Mouse (Mus musculus): ENCODE measurements at regions not wholly inside any gene's neighbourhood (a gene's known extent, or its start where the extent isn't known, plus 50 kb on each side); places are given as distances from the start of the nearest gene placed in this dataset.
A peak's percentile ranks its signal among the peaks of the same experiment; 100 is the strongest.

DNA sequence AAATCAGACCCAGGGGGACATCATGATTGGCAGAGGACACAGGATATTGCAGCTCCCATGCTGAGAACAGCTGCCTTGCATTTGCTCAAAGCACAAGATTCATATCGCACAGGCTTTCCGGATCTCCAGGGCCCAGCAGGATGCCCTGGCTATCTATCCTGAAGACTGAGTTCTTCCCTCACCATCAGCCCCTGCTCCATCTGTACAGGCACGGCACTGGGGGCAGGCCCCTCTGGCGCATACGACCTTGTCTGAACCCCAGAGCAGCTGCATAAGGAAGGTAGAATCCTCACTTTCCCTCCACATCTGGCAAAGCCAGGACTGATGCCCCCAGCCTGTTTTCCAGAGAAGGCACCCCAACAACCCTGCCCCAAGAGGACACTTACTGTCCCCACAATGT lies 266.8 kb downstream of the Tns1 start:
- no peak for DNase-seq (ENCODE audit: low read depth, low spot score)

DNA sequence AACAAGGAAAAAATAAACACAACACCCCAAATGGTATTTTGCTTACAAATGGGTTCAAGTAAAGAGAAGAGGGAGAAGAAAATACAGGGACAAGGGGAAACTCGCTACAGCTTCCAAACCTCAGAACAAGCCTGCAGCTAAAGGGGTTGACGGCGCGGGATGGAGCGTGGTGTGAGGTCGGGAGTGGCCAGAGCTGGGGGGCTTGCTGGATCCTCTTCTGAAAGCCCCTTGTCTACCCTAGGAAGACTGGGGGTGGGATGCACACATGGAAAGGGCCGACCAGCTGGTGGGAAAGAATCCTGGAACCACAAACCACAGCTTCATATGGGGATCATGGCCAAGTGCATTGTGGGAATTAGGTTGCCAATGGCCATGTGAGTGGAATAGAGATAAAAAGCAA lies 267.4 kb downstream of the Tns1 start:
- DNase-seq (ENCODE audit: low read depth, low spot score): no peak

DNA sequence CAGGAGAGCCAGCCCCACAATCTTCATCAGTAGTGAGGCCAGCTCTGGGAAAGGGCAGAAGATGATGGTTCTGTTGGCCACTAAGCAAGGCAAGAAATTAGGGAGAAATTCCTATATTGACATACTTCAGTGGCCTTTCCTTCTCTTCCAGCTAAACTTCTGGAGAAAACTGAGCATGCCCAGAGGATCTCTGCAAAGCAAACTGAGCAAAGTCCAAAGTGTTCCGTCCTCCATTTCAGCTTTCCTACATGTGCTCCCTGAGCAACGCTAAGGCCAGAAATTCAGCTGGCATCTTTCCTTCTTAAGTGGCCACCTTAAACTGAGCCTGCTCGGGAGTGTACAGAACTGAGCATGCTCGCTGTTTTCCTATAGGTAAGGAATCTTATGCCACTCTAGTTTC lies 268.9 kb downstream of the Tns1 start:
- DNase-seq (ENCODE audit: low read depth, low spot score): no peak

DNA sequence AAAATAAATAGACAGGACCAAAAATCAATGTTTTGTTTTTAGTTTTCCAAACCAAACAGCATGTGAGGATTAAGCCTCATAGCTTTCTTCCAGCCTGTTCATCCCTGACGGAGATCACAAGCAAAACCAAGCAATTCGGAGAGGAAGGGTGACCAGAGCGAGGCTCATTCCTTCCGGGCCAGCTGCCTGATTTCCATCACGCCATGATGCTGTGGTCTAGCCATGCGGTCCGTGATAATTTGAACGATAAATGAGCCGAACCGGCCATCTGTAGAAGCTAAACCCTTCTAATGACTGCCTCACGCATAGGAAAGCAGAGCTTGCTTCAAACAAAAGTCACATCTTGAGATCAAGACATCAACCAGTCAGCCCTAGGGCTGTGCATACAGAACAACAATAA lies 270.4 kb downstream of the Tns1 start:
- no peak for DNase-seq (ENCODE audit: low read depth, low spot score)

DNA sequence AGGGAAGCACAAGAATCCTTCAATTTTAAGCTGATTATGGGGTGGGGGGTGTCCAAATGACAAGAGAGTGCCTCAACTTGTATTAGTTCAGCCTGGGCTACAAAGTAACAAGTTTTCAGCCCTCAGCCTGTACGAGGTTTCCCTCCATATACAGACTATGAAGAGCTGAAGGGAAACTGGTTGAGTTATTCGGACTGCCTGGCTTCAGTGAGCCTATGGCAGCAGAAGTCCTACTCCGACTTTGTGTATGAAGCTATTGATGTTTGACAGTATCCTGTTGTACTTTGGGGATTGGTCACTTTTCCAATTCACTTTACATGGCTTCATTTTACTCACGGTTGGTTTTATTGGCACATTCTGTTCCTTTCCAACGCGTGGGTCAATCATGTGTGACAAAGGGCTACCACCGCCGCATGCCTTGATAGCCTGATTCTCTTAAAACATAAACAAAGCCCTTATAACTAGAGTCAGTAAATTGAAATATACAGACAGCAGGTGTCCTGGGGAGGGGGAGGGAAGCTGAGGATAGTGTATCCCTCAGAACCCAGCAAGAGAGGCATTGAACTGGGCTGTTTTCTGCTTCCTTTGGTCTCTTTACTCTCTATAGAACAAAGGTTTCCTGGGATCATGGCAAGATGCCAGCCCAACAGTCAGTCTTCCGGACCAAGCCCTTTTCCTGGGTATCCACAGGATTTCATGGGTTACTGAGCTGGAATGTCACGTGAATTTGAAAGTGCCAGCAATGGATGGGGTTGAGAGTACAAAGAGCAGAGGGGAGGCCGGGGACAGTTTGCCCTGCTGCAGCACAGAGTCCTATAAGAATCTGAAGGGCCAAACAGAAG lies 273.9 kb downstream of the Tns1 start:
- DNase-seq (ENCODE audit: low read depth, low spot score): no peak

DNA sequence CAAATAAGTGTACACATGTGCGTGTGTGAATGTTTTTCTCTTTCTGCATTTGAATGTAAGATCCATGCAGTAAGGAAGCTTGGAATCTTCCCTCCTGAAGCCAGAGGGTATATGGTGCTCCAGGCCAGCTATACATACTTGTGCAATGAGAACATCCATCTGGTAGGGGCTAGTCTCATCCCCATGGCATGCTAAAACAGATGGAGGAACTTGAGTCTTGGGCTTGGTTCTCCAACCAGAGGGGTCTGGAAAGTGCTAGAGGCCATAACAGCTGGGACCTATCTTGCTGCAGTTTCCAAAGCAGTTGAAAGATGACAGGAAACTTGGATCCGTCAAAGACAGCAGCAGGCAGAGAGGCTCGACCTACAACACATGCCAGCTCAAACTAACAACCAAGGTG lies 275.9 kb downstream of the Tns1 start:
- no peak for DNase-seq (ENCODE audit: low read depth, low spot score)

DNA sequence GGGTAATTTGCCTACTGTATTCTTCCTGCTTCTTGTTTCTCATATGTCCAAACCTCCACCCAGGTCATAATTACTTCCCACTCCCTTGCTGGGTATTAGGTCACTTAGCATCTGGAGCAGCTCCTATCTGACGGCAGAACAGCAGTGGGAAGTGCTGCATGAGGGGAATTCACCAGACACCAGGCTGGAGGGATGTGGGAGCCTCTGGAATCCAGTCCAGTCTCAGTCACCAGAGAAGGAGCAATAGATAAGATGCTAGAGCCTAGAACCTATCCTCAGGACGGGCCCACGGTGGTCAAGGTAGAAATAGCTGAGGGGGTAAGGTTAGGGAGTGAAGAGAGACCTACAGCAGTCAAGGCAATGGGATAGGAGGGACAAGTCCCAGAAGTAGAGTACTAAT lies 277.1 kb downstream of the Tns1 start:
- DNase-seq (ENCODE audit: low read depth, low spot score): no peak

DNA sequence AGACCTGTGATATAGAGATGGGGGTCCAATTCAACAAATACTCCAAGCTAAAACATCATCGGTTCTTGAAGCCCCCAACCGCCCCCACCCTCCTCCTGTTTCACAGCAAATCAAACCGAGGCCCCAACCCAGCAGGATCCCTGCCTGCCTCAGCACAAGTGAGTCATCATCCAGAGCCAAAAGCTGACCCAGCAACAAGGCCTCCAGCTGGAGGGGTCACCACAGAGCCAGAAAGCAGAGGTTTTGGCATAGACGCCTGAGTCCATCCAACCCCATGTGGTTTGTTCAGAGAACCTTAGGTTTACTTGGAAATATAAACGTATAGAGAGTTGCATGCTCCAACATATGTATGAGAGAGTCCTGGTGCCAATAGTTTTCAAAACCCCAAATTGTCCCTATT lies 279.1 kb downstream of the Tns1 start:
- DNase-seq (ENCODE audit: low read depth, low spot score): no peak

DNA sequence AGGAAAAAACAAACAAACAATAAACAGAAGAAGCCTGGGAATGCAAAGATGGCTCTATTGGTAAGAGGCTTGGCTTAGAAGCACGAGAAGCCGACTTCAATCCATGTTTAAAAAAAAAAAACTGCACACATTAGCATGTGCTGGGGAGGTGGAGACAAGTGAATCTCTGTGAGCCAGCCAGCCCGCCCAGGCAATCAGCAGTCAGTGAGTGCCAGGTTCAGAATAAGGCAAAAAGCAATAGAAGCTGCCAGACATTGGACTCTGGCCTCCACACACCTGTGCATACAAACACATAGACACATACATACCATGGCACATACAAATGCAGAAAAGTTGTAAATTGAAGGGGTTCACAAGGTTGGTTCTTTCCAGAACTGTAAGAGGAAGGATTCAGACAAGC lies 279.7 kb downstream of the Tns1 start:
- DNase-seq (ENCODE audit: low read depth, low spot score): no peak

DNA sequence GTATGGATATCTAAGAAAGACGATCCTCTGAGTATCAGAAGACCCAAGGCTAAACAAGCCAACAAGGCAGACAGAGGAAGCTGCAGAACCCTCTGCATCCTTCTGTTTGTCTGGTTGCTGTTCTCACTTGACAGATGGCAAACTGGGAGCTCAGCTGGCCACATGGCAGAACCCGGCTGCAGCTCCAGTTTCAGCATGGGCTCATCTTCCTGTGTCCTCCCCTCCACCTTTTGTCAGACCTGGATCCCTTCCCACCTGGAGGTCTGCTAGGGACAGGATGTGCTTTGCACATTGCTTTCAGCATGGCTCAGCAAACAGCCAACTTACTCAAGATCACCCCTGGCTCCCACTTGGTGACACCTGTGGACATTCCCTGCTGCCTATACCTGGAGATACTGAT lies 284.9 kb downstream of the Tns1 start:
- no peak for DNase-seq (ENCODE audit: low read depth, low spot score)

DNA sequence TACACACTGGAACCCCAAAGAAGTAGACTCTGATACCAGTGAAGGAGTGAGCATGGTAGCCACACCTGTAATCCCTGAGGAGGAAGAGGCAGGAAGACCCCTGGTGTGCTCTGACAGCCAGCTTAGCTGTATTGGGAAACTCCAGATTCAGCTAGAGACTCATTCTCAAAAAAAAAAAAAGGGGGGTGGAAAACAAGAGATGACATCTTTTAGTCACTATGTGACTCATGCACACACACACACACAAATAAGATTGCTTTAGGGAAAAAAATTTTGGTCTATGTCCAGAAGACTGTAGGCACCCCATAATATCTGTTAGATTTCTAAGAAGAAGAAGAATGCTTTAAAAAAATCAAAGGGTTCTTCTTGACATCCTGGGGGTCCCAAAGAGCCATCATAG lies 287.6 kb downstream of the Tns1 start:
- no peak for DNase-seq (ENCODE audit: low read depth, low spot score)

DNA sequence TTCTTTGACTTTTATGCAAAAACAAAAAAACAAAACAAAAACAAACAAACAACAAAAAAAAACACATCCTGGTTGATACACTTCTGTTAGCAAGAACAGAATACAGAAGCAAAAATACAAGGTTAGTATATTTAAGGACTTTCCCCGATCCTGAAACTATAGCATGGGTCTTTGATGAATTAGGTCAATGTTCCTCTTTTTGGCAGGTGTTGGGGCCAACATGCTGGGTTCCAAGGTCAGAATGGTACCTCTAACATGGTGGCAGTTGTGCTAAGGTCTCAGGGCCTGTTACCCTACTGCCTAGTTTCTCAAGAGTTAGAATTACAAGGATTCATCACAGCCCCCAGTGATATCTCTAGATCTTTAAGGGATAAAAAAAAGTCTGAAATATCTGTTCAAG lies 289.7 kb downstream of the Tns1 start:
- no peak for DNase-seq (ENCODE audit: low read depth, low spot score)

DNA sequence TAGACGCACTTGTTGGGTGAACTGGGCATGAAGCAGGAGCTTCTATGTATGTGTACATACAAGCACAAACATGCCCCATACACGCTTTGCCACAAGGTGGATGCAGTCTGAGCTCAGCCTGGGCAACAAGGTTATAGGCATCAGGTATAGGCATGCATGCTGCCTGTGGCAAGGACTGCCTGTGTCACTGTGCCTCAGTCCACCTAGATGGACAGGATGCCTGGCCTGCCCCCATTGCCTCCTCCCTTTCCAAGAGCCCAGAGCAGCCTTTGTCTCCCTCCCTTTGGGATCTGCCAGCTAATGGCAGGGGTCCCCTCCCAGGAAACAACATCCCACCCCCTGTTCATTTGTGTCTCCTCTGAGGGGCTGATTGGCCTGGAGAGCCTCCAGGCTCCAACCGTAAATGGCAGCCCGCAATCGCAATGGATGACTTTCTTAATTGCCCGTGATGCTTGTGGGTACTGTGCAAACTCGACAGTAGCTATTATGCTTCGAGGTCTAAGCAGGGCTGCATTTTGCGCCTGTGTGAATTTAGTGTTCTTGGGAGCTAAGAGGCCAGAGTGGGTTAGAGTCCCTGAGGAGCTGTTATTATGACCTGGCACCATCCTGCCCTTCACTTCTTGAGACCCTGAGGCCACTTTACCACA lies 293.6 kb downstream of the Tns1 start:
- no peak for DNase-seq (ENCODE audit: low read depth, low spot score)

DNA sequence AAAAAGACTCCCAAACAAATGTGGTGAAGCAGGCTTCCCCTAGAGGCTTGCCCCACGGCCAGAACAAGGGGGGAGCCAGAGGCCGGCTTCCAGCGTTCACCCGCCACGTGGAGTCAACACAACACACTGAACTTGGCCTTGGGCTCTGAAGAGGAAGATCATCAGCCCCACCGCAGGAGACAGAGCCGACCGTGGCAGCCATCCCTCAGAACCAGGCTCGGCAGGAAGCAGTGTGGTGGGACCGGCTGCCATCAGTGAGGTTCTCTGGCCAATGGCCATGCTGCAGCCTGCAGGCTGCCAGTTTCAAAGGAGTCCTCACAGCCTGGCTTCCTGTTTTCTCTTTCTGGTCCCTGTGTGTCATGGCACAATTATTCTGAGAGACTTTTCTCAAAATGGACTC lies 295.3 kb downstream of the Tns1 start:
- no peak for DNase-seq (ENCODE audit: low read depth, low spot score)

DNA sequence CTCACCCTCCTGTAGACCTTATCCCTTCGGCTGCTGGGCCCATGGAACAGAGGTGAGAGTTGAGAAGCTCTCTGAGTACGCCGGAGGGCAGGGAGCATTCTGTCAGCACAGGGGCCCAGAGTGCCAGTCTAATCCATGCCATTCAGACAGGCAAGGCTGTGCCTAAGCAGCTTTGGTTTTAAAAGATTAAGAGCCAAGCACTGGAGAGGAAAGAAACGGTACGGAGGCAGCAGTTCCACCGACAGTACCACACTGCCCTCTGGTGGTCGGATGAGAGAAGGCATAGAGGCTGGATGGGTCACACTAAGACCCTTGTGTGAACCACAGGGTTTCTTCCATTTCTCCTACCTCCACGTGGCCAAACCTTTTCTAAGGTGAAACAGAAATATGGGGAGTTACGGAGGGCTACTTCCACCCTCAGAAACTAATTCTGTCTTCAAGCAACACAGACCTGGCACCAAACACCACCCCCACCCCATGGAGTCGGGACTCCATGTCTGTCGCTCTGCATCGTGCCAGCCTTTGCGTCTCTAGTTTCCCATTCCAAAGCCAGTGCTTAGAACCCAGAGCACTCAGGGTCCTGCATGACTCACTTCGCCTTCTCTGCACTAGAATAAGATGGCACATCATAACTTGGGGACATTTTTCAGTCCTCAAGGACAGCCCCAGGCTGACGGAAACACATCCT lies 297.9 kb downstream of the Tns1 start:
- peak; percentile 46 for DNase-seq (ENCODE audit: low read depth, low spot score)

DNA sequence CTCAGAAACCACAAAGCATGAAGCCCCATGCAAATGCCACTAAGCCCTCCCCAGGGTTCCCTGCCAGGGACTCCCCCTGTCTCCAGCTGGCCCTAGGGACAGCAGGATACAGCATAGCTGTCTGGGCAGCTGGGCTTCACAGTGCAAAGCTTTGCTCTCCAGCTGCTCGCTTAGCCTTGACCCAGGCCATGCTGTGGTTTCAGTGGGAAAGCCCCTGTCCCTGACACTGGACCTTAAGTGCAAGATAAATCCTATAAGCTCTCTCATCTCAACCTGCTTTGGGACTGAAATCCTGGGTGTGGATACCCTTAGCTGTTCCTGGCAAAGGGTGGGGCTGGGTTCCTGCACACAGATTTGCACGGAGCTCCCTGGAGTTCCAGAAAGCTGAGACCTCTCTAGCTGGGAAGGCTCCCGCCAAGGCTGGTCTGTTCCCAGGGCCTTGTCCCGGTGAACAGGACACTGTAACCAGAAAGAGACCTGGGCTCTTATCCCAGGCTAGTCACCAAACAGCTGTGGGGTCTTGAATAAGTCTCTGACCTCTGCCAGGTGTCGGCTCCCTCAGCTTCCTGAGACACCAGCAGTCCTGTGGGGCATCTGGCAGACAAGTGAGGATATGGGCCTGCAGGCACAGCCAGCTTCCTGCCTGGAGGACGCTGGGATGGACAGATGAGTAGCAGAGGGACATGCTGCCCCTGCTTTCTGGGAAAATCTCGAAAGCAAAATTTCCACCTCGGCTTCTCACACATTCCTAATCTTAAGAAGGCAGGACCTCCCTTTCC lies 299.7 kb downstream of the Tns1 start:
- DNase-seq (ENCODE audit: low read depth, low spot score): no peak

DNA sequence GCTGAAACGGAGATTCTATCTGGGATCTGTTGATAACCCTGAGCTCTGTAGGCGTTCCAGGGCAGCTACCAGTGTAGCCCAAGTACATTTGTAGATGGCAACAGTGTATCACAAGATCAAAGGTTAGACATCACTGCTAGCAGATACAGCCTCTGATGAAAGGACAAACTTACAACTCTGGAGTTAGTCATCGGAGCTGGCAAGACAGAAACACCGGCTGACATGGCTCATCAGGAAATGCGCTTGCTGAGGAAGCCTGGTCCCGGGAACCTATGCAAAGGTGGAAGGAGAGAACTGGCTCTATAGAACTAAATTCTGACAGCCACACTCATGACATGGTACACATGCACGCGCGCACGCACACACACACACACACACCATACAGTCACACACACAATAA lies 300.5 kb downstream of the Tns1 start:
- DNase-seq (ENCODE audit: low read depth, low spot score): no peak

DNA sequence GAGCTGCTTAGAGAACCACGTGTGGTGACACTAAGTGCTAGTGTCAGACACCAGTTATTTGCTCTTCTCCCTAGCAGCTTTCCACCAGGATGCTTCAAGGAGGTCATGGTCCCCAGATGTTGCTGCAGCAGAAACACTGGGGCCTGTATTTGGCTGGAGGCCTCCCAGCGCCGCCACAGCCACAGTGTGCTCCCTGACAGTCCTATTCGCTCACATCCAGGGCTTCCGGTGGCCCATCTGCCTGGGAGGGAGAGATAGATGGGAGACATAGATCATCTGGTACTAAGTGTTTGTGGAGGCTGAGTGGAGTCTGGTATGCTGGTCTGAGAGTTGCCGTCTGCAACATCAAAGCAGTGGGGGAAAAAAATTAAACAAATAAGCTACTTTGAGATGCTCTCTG lies 301.6 kb downstream of the Tns1 start:
- no peak for DNase-seq (ENCODE audit: low read depth, low spot score)

DNA sequence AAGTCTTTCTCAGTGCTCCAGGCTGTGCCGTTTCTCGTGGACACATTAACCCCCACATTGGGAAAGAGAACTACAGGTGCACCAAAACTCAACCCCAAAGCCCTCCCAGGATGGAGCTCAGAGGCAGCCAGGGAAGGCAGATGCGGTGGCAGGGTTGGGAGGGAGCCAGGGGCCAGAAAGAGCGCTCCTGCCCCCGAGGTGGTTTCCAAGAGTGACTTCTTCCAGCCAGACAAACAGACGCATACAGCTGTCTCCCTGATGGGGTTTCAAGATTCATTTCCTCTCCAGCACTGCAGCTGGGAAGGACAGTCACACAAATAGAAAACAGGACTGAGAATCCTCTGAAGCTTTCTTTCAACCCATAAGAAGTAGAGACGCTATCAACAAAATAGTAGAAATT lies 303.5 kb downstream of the Tns1 start:
- no peak for DNase-seq (ENCODE audit: low read depth, low spot score)

DNA sequence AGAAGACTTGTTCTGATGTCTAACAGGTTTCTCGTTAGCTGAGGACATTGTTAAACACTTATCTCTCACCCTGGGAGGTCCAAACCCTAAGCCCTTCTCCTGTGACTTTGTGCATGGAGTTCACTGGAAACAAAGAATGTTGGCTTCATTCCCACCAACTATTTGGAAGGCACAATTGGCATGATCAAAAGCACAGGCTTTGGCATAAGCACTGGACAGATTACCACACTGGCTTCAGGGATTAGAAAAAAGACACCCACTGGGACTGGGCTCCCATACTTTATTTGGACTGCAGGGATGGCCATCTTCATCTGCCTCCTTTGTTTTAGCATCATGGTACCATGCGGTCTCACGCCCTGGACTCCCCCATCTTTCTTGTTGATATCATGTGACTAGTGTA lies 317.0 kb downstream of the Tns1 start:
- no peak for DNase-seq (ENCODE audit: low read depth, low spot score)

DNA sequence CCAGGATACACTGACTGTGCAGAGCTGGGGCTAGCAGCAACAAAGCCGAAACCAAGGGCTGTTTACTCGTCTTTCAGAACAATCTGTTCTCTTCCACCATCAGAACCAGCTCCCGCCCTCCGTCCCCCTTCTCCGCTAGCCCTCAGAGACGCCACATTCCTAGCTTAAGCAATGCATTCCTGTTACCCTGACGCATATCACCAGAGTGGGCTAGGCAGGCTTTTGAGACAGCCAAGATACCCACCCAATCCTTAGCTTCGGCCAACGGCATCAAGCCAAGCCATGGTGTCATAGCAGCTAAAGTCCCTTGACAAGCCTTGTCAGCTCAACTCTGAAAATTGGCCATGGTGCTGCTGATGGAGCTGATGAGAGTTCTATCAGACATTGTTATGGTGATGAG lies 319.1 kb downstream of the Tns1 start:
- DNase-seq (ENCODE audit: low read depth, low spot score): no peak

DNA sequence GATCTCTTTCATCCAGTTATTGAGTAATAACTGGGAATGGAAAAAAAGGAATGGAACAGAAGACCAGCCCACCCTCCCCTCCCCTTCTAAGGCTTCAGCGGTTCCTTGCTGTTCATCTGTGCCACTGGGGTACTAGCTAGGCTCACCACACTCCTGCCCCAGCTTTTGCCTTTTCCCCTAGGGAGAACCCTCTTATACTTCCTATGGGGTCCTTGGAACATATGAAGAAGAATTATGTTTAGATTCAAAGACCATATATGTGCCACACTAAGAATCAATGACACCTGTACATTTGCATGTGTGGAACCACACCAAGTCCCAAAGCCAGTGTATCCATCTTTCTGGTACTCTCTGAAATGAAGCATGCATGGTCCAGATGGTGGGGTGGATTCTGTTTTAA lies 324.3 kb downstream of the Tns1 start:
- DNase-seq (ENCODE audit: low read depth, low spot score): no peak

Measured in telencephalon, adult 2 months (tissue).